Mouse (Mus musculus): ENCODE data around the gene Acot7. TPM values are rescaled to one million over a fixed set of nuclear protein-coding genes. Genes with fewer than 3 reads are reported as not detected.

Gene Acot7
- polyA plus RNA-seq, 1 experiment from 2014 or later: 51.1 TPM

DNA sequence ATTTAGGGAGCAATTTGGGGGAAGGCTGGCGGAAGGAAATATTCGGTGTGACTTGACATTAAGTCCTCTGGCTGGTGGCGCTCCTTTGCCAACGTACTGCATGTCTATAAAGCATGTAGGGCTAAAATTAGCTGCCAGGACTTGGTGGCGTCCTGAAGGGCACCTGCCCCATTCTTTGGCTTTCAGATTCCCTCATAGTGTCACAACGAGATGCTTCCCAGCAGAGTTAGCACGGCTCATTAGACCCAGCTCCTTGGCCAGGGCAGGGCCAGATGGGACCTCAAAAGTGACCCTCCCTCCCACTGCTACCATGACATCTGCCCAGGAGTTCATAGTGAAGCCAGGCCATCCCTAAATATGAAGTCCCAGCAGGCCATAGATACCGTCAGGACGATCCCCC lies 92.7 kb downstream of the Acot7 start:
- peaks cover 27% of the 10 kb centered on the region for H3K27me3 ChIP-seq (replicated peaks; ENCODE audit: control insufficient read depth, insufficient read depth, low read length)
- ATAC-seq (replicated peaks; ENCODE audit: low FRiP score) (no peak), DNase-seq (ENCODE audit: low spot score) (no peak)
- H3K4me2 ChIP-seq: no peak overlapping the region
- H3K9ac ChIP-seq (ENCODE audit: low read depth, low read length): no peak overlapping the region
- WGBS: 87% methylated on average over 9 of the region's 9 CpGs
- H3K36me3 ChIP-seq (ENCODE audit: control insufficient read depth, insufficient read depth, low read length): no peaks in the 10 kb centered on the region
- H3K9me3 ChIP-seq (ENCODE audit: control insufficient read depth, low read length): no peaks in the 10 kb centered on the region
- peaks cover 11% of the 10 kb centered on the region for H3K4me1 ChIP-seq (replicated peaks; ENCODE audit: control insufficient read depth, insufficient read depth, low read length)
- no peak overlapping the region for H3K4me3 ChIP-seq (ENCODE audit: low read depth, low read length)
- H3K27ac ChIP-seq (ENCODE audit: low read depth, low read length): no peak overlapping the region

DNA sequence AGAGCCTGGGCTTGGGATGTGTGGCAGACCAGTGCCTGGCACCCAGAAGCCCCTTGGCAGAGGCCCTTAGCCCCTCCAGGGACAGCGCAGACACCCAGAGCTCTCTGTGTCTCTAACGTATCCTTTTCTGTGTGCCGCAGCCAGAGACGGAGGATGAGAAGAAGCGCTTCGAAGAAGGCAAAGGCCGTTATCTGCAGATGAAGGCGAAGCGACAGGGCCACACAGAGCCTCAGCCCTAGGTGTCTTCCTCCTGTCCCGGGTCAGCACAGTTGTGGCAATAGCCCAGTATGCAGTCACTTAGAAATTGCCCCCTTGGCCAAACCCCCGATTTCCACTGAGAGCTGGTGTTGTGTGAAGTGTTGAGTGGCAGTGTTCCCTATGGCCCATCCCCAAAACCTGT lies 93.4 kb downstream of the Acot7 start:
- WGBS: 94% methylated on average over 11 of the region's 11 CpGs
- no peak overlapping the region for H3K9ac ChIP-seq (ENCODE audit: low read depth, low read length)
- H3K36me3 ChIP-seq (ENCODE audit: control insufficient read depth, insufficient read depth, low read length): no peaks in the 10 kb centered on the region
- peaks cover 11% of the 10 kb centered on the region for H3K4me1 ChIP-seq (replicated peaks; ENCODE audit: control insufficient read depth, insufficient read depth, low read length)
- H3K27me3 ChIP-seq (replicated peaks; ENCODE audit: control insufficient read depth, insufficient read depth, low read length): peaks cover 34% of the 10 kb centered on the region
- no peak overlapping the region for H3K27ac ChIP-seq (ENCODE audit: low read depth, low read length)
- H3K4me3 ChIP-seq (ENCODE audit: low read depth, low read length): no peak overlapping the region
- ATAC-seq (replicated peaks; ENCODE audit: low FRiP score) (no peak), DNase-seq (ENCODE audit: low spot score) (no peak)
- H3K9me3 ChIP-seq (ENCODE audit: control insufficient read depth, low read length): no peaks in the 10 kb centered on the region
- no peak overlapping the region for H3K4me2 ChIP-seq

DNA sequence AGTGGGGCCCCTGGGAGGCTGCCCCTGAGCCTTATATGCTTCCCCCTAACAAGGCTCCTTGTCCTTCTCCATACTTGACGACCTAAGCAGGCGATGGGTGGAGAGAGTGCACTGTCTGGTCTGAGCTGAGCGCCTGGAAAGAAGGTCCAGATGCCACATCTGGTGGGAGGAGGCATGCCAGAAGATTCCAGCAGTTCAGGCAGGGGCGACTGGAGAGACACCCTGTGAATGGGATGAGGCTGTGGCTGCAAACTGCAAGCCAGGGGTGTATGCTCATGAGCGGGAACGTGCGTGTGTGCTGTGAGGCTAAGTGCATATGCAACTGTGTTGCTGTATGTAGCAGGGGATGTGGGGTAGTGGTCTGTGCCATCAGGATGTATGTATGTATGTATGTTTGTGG lies 94.1 kb downstream of the Acot7 start:
- Histone ChIP-seq H3K4me2 (no peak overlapping the region), H3K36me3 (ENCODE audit: control insufficient read depth, insufficient read depth, low read length) (no peaks in the 10 kb centered on the region), H3K9me3 (ENCODE audit: control insufficient read depth, low read length) (no peaks in the 10 kb centered on the region), H3K27ac (ENCODE audit: low read depth, low read length) (no peak overlapping the region), H3K4me3 (ENCODE audit: low read depth, low read length) (no peak overlapping the region), H3K9ac (ENCODE audit: low read depth, low read length) (no peak overlapping the region), H3K27me3 (replicated peaks; ENCODE audit: control insufficient read depth, insufficient read depth, low read length) (peaks cover 34% of the 10 kb centered on the region), H3K4me1 (replicated peaks; ENCODE audit: control insufficient read depth, insufficient read depth, low read length) (peaks cover 11% of the 10 kb centered on the region)
- 70% methylated on average over 7 of the region's 7 CpGs for WGBS
- DNase-seq (ENCODE audit: low spot score) (no peak), ATAC-seq (replicated peaks; ENCODE audit: low FRiP score) (no peak)

DNA sequence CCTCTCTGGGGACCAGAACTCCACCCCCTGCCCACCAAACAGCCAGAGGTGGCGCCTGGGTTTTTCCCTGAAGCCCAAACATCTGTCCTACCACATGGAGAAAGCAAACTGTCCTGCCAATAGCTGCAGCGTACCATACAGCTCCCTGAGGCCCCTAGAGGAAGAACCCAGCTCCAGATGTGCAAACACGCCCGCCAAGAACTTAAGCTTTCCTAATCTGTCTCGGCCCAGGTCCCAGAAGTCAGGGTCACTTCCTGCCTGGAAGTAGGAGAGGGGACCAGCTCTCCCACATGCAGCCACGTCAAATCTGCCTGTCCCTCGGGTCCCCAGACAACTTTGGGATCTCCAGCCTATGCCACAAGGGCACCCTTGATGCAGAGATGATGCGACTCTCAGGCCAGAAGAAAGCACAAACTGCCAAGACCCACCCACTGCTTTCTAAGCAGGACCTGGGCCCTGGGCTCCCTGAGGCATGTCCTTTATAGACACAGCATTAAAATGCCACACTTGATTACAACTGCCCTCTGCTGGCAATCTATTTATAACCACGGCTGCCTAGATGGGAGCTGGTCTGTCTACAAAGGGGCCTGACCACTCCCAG lies 94.6 kb downstream of the Acot7 start:
- ATAC-seq (replicated peaks; ENCODE audit: low FRiP score) (0 out of 2 replicates have a peak, but pooled peaks have one; percentile 1), DNase-seq (ENCODE audit: low spot score) (no peak)
- no peaks in the 10 kb centered on the region for H3K9me3 ChIP-seq (ENCODE audit: control insufficient read depth, low read length)
- no peak overlapping the region for H3K4me3 ChIP-seq (ENCODE audit: low read depth, low read length)
- no peak overlapping the region for H3K4me2 ChIP-seq
- 34% methylated on average over 9 of the region's 9 CpGs for WGBS
- H3K9ac ChIP-seq (ENCODE audit: low read depth, low read length): no peak overlapping the region
- peaks cover 11% of the 10 kb centered on the region for H3K4me1 ChIP-seq (replicated peaks; ENCODE audit: control insufficient read depth, insufficient read depth, low read length)
- no peaks in the 10 kb centered on the region for H3K36me3 ChIP-seq (ENCODE audit: control insufficient read depth, insufficient read depth, low read length)
- no peak overlapping the region for H3K27ac ChIP-seq (ENCODE audit: low read depth, low read length)
- peaks cover 34% of the 10 kb centered on the region for H3K27me3 ChIP-seq (replicated peaks; ENCODE audit: control insufficient read depth, insufficient read depth, low read length)

DNA sequence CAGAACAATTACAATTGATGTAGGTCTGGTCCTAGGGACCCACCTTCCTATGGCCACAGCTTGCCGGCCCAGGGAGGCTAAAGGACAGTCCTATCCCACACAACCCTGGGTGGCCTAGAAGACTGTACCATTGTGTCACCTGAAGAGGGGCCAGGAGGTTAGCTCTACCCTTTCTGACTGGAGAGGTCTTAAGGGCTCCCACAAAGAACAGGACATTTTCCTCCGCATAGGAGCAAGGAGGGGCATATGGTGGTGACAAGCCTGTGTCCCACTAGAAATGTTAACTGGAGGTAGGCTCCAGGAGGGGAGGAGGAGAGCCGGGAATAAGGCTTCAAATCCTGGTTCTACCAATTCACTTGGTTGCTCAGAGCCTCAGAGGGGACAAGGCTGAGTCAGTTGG lies 95.3 kb downstream of the Acot7 start:
- Histone ChIP-seq H3K9ac (ENCODE audit: low read depth, low read length) (no peak overlapping the region), H3K4me1 (replicated peaks; ENCODE audit: control insufficient read depth, insufficient read depth, low read length) (peaks cover 11% of the 10 kb centered on the region), H3K36me3 (ENCODE audit: control insufficient read depth, insufficient read depth, low read length) (no peaks in the 10 kb centered on the region), H3K9me3 (ENCODE audit: control insufficient read depth, low read length) (no peaks in the 10 kb centered on the region), H3K27me3 (replicated peaks; ENCODE audit: control insufficient read depth, insufficient read depth, low read length) (peaks cover 34% of the 10 kb centered on the region), H3K4me3 (ENCODE audit: low read depth, low read length) (no peak overlapping the region), H3K4me2 (peak overlapping the region; percentile 72), H3K27ac (ENCODE audit: low read depth, low read length) (no peak overlapping the region)
- DNase-seq (ENCODE audit: low spot score) (no peak), ATAC-seq (replicated peaks; ENCODE audit: low FRiP score) (no peak)
- 57% methylated on average over 3 of the region's 3 CpGs for WGBS

DNA sequence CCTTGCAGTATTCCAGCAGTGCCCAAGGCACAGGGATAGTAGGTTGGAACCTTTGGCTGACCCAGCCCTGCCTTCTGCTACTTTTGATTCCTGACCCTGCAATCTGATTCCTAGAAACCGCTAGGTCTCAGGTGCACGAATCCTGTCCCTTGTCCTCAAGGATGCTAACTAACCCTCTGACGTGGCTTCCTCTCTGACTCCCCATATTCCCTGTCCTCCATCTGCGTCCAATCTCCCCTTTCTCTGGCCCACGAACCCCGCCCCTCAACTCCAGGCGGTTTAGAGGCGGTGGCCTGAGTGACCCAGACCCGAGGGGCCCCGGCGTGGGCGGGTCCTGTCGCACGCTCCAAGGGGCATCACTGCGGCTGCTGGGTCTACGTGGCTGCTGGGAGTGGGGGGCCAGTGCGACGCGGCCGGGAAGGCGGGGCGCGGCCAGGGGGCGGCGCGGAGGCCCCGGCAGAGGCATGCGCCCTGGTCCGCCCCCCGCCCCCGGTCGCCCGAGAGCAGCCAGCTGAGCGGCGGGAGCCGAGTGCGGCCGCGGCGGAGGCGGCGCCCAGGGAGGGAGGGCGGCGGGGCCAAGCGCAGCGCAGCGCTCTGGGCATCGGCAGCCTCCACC lies 95.8 kb downstream of the Acot7 start, which contains the start of gene Gpr153:
TSS of gene Gpr153 (plus strand) at position 612 of the 616 bp plus-strand sequence.
- Histone ChIP-seq H3K4me1 (replicated peaks; ENCODE audit: control insufficient read depth, insufficient read depth, low read length) (peaks cover 11% of the 10 kb centered on the region), H3K27ac (ENCODE audit: low read depth, low read length) (0 out of 2 replicates have a peak within 1 kb of the TSS, but pooled peaks have one; percentile 8), H3K36me3 (ENCODE audit: control insufficient read depth, insufficient read depth, low read length) (no peaks in the 10 kb centered on the region), H3K4me2 (peak within 1 kb of the TSS; percentile 72), H3K4me3 (ENCODE audit: low read depth, low read length) (peak within 1 kb of the TSS; percentile 53), H3K9me3 (ENCODE audit: control insufficient read depth, low read length) (no peaks in the 10 kb centered on the region), H3K27me3 (replicated peaks; ENCODE audit: control insufficient read depth, insufficient read depth, low read length) (peaks cover 34% of the 10 kb centered on the region), H3K9ac (ENCODE audit: low read depth, low read length) (peak within 1 kb of the TSS; percentile 55)
- DNase-seq (ENCODE audit: low spot score) (no peak), ATAC-seq (replicated peaks; ENCODE audit: low FRiP score) (peak; percentile 30)
- WGBS: 2% methylated on average over 45 of the region's 48 CpGs

DNA sequence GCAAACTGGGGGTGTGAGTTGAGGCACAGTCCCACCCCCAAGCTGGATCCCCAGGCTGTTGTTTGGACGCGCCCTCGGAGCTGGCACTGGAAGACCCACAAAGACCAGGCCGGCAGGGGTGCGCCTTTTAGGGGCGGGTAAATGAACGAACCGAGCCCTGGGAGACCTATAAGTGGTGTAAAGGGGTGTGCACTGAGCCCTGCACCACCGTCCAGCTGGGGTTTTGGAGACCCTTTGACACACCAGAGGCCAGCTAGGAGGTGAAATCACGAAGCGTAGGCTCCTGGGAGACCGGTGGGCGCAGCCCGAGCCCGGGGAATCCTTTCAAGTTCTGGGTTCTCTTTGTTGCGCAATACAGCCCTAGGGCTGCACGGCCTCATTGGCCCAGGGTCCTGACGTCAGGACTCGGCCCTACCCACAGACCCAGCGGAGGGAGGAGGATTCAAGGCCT lies 96.8 kb downstream of the Acot7 start:
- Histone ChIP-seq H3K36me3 (ENCODE audit: control insufficient read depth, insufficient read depth, low read length) (no peaks in the 10 kb centered on the region), H3K4me1 (replicated peaks; ENCODE audit: control insufficient read depth, insufficient read depth, low read length) (peaks cover 11% of the 10 kb centered on the region), H3K9me3 (ENCODE audit: control insufficient read depth, low read length) (no peaks in the 10 kb centered on the region), H3K27ac (ENCODE audit: low read depth, low read length) (no peak overlapping the region), H3K4me3 (ENCODE audit: low read depth, low read length) (peak overlapping the region; percentile 53), H3K27me3 (replicated peaks; ENCODE audit: control insufficient read depth, insufficient read depth, low read length) (peaks cover 36% of the 10 kb centered on the region), H3K9ac (ENCODE audit: low read depth, low read length) (peak overlapping the region; percentile 55), H3K4me2 (peak overlapping the region; percentile 72)
- ATAC-seq (replicated peaks; ENCODE audit: low FRiP score) (peak; percentile 40; the same call in 1 of the 2 replicates), DNase-seq (ENCODE audit: low spot score) (peak; percentile 63)
- 3% methylated on average over 20 of the region's 20 CpGs for WGBS

DNA sequence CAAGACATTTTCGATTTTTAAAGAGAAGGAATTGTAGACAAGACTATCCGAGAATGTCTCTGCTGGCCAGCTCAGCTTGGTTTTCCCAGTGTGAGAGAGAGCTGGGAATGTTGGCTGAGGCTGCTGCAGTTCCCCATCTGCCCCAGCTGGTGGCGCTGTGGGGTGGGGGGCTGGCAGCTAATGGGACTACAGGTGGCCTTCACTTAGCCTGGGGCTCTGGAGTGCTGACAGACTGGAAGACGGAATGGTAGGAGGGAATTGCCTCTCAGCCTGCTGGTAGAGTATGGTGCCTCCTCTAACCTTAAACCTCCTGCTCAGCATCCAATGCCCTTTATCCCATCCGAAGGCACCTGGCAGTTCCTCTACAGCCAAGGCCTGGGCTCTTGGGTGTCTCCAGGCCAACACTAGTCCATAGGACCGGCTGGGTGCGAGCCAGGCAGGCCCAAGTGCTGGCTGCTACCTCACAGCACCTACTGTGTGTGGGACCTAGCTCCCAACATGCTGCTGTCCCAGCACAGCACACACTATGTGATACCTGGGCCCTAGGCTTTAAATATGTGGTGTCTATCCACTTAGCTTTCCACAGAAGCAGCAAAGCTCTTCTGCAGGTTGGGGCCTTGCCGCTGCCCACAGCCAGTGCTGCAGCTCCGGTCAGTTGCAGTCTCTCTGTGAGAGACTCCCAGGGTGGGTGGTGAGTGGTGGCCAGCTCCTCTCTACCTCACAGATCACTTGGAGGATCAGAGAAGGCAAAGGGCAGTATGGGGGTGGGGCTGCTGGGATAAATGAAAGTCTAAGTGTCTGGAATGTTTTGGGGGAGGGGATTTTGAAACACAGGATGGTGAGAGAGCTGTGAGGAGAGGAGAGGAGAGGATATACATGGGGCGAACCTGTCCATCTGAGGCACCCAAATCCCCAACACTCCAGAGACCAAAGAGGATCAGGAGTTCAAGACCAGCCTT lies 98.7 kb downstream of the Acot7 start:
- no peak overlapping the region for H3K9ac ChIP-seq (ENCODE audit: low read depth, low read length)
- H3K27ac ChIP-seq (ENCODE audit: low read depth, low read length): no peak overlapping the region
- no peaks in the 10 kb centered on the region for H3K36me3 ChIP-seq (ENCODE audit: control insufficient read depth, insufficient read depth, low read length)
- H3K4me2 ChIP-seq: no peak overlapping the region
- no peak for DNase-seq (ENCODE audit: low spot score)
- peaks cover 11% of the 10 kb centered on the region for H3K4me1 ChIP-seq (replicated peaks; ENCODE audit: control insufficient read depth, insufficient read depth, low read length)
- no peaks in the 10 kb centered on the region for H3K9me3 ChIP-seq (ENCODE audit: control insufficient read depth, low read length)
- H3K4me3 ChIP-seq (ENCODE audit: low read depth, low read length): no peak overlapping the region
- H3K27me3 ChIP-seq (replicated peaks; ENCODE audit: control insufficient read depth, insufficient read depth, low read length): peaks cover 54% of the 10 kb centered on the region
- WGBS: 51% methylated on average over 10 of the region's 10 CpGs
- ATAC-seq (replicated peaks; ENCODE audit: low FRiP score): no peak

All from liver, embryonic 11.5 days (tissue).